ENCODE assay signal across 32 mouse cellular contexts in the genomic region with DNA sequence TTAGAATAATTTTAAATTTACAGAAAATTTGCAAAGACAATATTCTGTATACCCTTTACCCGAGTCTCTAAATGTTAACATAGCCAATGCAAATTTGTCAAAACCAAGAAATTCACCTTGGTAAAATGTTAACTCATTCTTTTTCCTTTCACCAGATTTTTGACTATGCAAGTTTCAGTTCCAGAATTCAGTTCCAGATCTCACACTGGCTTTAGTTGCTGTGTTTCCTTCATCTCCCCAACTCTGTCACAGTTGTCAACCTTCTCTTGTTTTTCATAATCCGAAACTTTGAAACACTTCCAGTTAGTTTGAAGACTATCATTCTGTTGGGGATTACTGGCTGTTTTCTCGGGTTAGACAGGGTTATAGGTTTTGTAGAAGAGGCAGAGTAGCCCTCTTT.
"Had no signal": no experiment of that assay in that cellular context is flagged by ENCODE, and none has a peak within 500 bp of the region (broad histone marks: within the 10 kb centered on the region; RNA-seq: fewer than 3 reads in every experiment).

No protein-coding gene starts in this region.

- H3K4me3 ChIP-seq: limb, embryonic 10.5 days; limb, embryonic 12.5 days; limb, embryonic 13.5 days; limb, embryonic 15.5 days; liver, embryonic 12.5 days; liver, embryonic 13.5 days; liver, embryonic 15.5 days; lung, embryonic 15.5 days; megakaryocyte, embryonic 14.5 days; midbrain, embryonic 10.5 days; midbrain, embryonic 12.5 days; midbrain, embryonic 13.5 days; midbrain, embryonic 15.5 days; myocyte; neural tube, embryonic 12.5 days had no signal

- H3K36me3 ChIP-seq: lung, embryonic 15.5 days; midbrain, embryonic 15.5 days; neural tube, embryonic 12.5 days had no signal

- H3K4me2 ChIP-seq: limb, embryonic 12.5 days; limb, embryonic 13.5 days; limb, embryonic 15.5 days; liver, embryonic 11.5 days; liver, embryonic 12.5 days; liver, embryonic 13.5 days; liver, embryonic 15.5 days; lung, embryonic 14.5 days; lung, embryonic 15.5 days; midbrain, embryonic 11.5 days; midbrain, embryonic 12.5 days; midbrain, embryonic 13.5 days; midbrain, embryonic 15.5 days; neural tube, embryonic 12.5 days had no signal

- H3K27ac ChIP-seq: limb, embryonic 10.5 days; limb, embryonic 12.5 days; limb, embryonic 13.5 days; limb, embryonic 15.5 days; liver, embryonic 12.5 days; liver, embryonic 13.5 days; liver, embryonic 14.5 days; liver, embryonic 15.5 days; lung, embryonic 15.5 days; macrophage; midbrain, embryonic 10.5 days; midbrain, embryonic 12.5 days; midbrain, embryonic 13.5 days; midbrain, embryonic 15.5 days; neural tube, embryonic 12.5 days had no signal

- H3K9ac ChIP-seq: limb, embryonic 12.5 days; limb, embryonic 13.5 days; limb, embryonic 15.5 days; liver, embryonic 12.5 days; liver, embryonic 13.5 days; liver, embryonic 14.5 days; liver, embryonic 15.5 days; liver, postnatal 0 days; lung, embryonic 14.5 days; lung, embryonic 15.5 days; midbrain, embryonic 12.5 days; midbrain, embryonic 13.5 days; midbrain, embryonic 15.5 days; neural tube, embryonic 12.5 days had no signal

- ATAC-seq: liver, embryonic 12.5 days; liver, postnatal 0 days; lung, postnatal 0 days; midbrain, embryonic 13.5 days; midbrain, embryonic 15.5 days; midbrain, embryonic 16.5 days had no signal

- DNase-seq: left cerebral cortex, postnatal 4 days; liver; liver, embryonic 13.5 days; liver, postnatal 0 days; lung, adult 18-20 months; lung, adult 2 months; lung, embryonic 14.5 days; lung, postnatal 10 days; lung, postnatal 14 days; lung, postnatal 36 days; lung, postnatal 4 days; midbrain, embryonic 14.5 days had no signal

- H3K27me3 ChIP-seq: limb, embryonic 12.5 days; limb, embryonic 13.5 days; limb, embryonic 15.5 days; liver, embryonic 12.5 days; liver, embryonic 13.5 days; liver, embryonic 15.5 days; lung, embryonic 15.5 days; megakaryocyte, embryonic 14.5 days; midbrain, embryonic 12.5 days; midbrain, embryonic 13.5 days; midbrain, embryonic 15.5 days; neural tube, embryonic 12.5 days had no signal

- H3K9me3 ChIP-seq: limb, embryonic 10.5 days; limb, embryonic 12.5 days; limb, embryonic 13.5 days; limb, embryonic 15.5 days; liver, embryonic 12.5 days; liver, embryonic 13.5 days; liver, embryonic 15.5 days; lung, embryonic 15.5 days; megakaryocyte, embryonic 14.5 days; midbrain, embryonic 10.5 days; midbrain, embryonic 12.5 days; midbrain, embryonic 13.5 days; midbrain, embryonic 15.5 days; neural tube, embryonic 12.5 days had no signal

- H3K4me1 ChIP-seq: limb, embryonic 10.5 days; limb, embryonic 12.5 days; limb, embryonic 13.5 days; limb, embryonic 15.5 days; liver, embryonic 12.5 days; liver, embryonic 13.5 days; liver, embryonic 15.5 days; lung, embryonic 15.5 days; midbrain, embryonic 10.5 days; midbrain, embryonic 12.5 days; midbrain, embryonic 13.5 days; midbrain, embryonic 15.5 days; neural tube, embryonic 12.5 days had no signal
